Mouse (Mus musculus) left cerebral cortex, postnatal 25 days (tissue): ENCODE results near the gene Ccdc181. TPM values are rescaled to one million over a fixed set of nuclear protein-coding genes. Genes with fewer than 3 reads are reported as not detected.
"Not testable (repeated sequence)": the region's sequence is repeated elsewhere in the genome, so short reads cannot be mapped to it uniquely, and the experiment has no call there.

Source experiments
- DNase-seq, 2 experiments: peaks; one replicate each; pipeline ENCODE4 v3.0.0; 2022; ENCODE audit warnings: low spot score in 2 of 2, mixed read lengths in 1 of 2
- intact Hi-C: fragments of 180-260 bp; cut with DNase I; formaldehyde crosslinking; loops from one replicate; pipeline ENCODE4 v1.15.1; 2025
- total RNA-seq, 2 experiments: library from RNA; stranded (reverse); gene quantifications; 2 replicates each; pipeline ENCODE4 v1.2.3; 2021

Ccdc181 gene
- 10 to 100 TPM; 21.6 to 22.5 TPM for total RNA-seq

- intact Hi-C loops = no loop called here
- peak; percentile 95 to 97 for DNase-seq
Observed at GRCm38 (mm10) chr1:164275455-164275954, at the start of gene Ccdc181. TSS of gene Ccdc181 (plus strand) at chr1:164275585.

GRCm38 (mm10) chr1:164231937-164232570, 43.3 kb upstream of the Ccdc181 start:
- DNase-seq, intact Hi-C loops: not testable (repeated sequence)

DNA sequence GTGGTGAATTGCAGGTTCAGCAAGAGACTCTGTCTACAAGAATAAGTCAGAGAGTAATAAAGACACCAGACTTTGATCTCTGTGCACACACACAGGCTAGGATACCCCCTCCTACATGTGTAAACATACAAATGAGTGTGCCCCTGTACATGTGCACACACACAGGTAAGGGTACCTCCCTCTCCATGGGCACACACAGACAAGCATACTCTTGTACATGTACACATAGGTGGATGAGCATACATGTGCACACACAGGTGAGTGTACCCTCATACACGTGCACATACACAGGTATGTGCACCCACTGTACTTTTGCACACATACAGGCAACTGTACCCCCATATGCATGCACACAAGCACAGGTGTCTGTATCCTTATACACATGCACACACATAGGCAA, 41.9 kb upstream of the Ccdc181 start:
- intact Hi-C loops = no loop called here
- no peak for DNase-seq

DNA sequence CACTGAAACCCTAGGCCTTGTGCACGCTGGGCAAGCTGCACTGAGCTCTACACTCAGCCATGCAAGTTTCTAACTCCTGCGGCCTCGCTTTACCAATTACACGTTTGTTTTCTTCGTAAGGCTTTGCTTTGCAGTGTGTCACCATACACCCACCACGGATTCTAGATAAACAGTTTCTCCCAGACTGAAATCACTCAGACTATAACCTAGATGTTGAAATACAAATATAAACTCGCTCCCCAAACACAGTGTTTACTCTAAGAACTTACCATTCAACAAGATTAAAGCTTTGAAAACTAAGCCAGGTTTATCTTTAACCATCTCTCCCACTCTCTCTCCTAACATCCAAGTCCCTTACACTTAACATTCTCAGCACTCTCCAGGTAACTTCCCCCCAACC, 40.3 kb upstream of the Ccdc181 start:
- intact Hi-C loops = no loop called here
- DNase-seq = no peak

DNA sequence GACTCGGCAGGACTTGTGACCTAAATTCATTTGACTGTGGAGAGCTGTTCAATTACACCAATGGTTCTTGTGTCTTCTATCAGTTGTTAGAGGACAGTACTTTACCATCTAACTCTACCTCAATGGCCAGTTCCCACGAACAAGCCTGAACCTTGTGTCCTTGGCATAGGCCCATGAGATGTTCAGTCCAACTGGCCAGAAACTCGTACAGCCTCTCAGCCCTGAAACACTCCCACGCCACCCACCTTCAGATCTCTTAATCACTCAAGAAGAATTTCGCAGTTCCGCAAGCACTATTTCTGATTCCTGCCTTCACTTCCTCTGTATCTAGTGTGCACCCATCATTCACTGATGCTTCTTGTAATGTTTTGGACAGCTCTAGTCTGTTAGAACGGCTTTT, 39.3 kb upstream of the Ccdc181 start:
- DNase-seq = no peak
- intact Hi-C loops = no loop called here

DNA sequence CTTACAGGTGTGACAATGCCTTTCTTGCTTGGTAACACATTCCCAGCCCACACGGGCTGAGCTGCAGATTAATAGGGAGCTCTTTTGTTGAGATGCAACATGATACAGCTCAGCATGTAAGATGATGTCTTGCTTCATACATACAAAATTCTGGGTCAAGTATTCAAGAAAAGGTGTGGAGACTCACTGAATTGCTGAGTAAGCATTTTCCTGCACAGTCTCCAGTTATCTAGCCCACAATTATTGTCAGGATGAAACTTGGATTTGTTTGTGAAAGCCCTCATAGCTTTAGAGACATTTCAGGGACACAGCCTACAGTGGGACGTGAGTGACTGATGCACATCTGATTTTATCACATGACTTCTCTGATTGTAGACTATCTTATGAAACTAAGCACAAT, 33.9 kb upstream of the Ccdc181 start:
- intact Hi-C loops = no loop called here
- DNase-seq = no peak

DNA sequence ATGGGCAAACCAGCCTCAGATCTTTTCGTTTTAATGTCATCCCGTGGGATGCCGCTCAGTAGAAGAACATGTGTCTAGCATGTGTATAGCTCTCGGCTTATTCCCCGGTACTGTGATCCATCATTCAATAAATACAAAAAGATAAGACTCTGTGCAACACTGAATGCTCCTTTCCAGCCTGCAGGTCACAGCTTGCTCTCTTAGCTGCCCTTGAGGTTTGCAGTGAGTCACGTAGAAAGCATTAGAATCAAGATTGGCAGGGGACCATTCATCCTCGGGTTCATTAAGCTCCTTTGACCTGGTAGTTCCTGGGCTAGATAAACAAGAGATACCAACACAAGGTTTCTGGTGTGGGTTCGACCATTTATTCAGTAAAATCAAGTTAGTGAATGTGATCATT, 32.6 kb upstream of the Ccdc181 start:
- no peak for DNase-seq
- intact Hi-C loops = no loop called here

GRCm38 (mm10) chr1:164247442-164247841, 27.9 kb upstream of the Ccdc181 start:
- intact Hi-C loops = no loop called here
- DNase-seq = no peak

DNA sequence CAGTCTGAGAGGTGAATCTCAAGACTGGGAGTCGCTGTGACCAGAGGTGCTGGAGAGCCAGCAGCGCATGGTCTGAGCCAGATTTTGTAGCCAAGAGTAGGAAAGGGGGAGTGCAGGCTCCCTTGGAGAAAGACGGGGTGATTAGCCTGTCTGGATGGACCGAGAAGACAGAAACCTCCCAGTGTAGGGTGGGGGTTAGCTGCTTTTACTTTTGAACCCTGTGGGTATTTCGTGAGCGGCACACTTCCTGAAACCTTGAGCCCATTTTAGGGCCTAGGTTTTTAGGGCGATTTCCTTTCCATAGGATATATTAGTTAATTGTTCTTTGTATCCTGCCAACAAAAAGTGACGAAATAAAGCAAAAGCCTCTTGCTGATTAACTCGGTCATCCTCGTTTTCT, 27.4 kb upstream of the Ccdc181 start:
- intact Hi-C loops = no loop called here
- no peak for DNase-seq

- peak; percentile 97 to 98 for DNase-seq
- intact Hi-C loops = no loop called here
Observed at GRCm38 (mm10) chr1:164248465-164249331, 26.7 kb upstream of the Ccdc181 start, which contains the start of gene Slc19a2. TSS of gene Slc19a2 (plus strand) at chr1:164249046.

GRCm38 (mm10) chr1:164249332-164249711, 26.1 kb upstream of the Ccdc181 start:
- no peak for DNase-seq
- intact Hi-C loops = no loop called here

GRCm38 (mm10) chr1:164250391-164251150, 24.8 kb upstream of the Ccdc181 start:
- DNase-seq = no peak
- intact Hi-C loops = no loop called here

DNA sequence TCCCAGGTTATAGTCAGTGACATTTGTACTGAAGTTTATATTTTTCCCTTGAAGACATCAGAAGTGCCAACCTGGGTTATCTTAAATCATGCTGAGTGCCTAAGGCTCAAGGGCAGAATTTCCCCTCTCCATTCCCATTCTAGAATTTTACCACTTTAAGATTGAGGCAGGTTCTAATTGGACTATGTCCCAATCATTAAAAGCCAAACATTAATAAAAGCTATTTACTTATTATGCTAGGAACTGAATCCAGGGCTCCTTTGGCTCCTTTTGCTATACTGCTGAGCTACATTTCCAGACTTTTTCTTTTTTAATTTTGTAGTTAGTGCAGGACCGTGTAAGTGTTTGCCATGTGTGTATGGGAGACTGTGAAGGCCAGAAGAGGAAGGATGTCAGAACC, 23.9 kb upstream of the Ccdc181 start:
- intact Hi-C loops = no loop called here
- no peak for DNase-seq

- no peak for DNase-seq
- intact Hi-C loops = no loop called here
Observed at GRCm38 (mm10) chr1:164252551-164252950, 22.8 kb upstream of the Ccdc181 start.

DNA sequence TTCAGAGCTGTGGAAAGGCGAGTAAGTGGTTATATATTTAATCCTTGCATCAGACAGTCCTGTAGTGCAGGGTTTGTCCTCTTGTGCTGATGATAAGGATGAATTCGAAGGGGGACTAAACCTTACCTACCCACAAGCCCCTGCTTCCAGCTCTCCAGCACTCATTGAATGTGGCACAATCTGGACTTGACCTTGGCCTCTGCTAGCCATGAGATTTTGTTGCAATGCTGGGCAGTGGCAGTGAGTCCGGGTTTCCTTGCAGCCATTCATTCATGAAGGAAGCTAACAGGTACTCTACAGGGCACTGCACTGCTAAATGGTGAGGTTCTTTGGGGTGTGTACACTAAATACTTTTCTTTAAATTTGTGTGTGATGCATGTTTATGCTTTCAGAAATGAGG, 20.5 kb upstream of the Ccdc181 start:
- intact Hi-C loops = no loop called here
- no peak for DNase-seq

DNA sequence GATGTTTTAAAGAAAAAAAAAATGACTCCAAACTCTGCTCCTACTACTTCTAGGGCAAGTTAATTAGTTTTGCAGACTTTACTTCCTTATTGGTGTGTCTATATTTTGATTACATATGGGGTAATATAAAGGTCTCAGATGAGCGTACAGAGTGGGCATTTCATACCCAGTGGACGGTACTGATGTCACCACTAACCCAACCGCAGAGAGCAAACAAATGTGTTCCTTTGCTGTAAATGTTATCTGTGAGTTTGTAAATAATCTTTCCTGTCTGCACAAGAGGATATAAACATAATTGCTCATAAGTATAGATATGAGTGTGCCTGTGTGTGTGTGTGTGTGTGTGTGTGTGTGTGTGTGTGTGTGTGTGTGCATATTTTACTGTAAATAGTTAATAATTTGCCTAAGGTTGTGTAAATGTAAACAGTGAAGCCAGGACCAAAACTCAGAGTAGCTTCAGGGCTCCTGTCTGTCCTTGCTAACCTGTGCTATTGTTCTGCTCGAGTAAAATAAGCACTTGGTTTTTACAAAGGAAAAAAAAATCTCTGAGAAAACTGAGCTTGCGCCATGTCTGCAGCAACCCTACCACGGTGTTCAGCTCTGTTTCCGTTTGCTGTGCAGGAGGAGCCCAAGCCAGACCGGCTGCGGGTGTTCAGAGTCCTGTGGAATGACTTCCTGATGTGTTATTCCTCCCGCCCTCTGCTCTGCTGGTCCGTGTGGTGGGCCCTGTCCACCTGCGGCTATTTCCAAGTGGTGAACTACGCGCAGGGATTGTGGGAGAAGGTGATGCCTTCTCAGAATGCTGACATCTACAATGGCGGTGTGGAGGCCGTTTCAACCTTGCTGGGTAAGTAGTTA, 15.0 kb upstream of the Ccdc181 start:
- DNase-seq = no peak
- intact Hi-C loops = no loop called here

DNA sequence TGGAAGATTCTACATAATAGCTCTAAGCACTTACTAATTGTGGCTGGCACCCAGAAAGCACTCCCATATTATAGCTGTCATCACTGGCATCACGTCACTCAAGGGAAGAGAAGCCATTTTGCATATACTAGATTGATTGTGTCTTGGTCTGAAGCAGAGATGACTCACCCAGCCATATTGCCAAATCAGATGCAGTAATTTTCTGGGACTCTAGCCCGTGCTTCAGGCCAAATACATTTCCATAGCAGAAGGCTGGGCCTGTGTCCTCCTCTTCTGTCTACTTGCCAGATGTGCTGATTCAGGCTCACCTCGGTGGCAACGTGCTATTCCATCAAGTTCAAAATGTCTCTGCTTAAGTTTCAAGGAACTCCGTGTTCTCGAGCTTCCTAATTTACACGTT, 13.8 kb upstream of the Ccdc181 start:
- peak in 1 of 2 experiments; percentile 65 for DNase-seq
- intact Hi-C loops = no loop called here

- no peak for DNase-seq
- intact Hi-C loops = no loop called here
Observed at GRCm38 (mm10) chr1:164270941-164271340, 4.4 kb upstream of the Ccdc181 start.

DNA sequence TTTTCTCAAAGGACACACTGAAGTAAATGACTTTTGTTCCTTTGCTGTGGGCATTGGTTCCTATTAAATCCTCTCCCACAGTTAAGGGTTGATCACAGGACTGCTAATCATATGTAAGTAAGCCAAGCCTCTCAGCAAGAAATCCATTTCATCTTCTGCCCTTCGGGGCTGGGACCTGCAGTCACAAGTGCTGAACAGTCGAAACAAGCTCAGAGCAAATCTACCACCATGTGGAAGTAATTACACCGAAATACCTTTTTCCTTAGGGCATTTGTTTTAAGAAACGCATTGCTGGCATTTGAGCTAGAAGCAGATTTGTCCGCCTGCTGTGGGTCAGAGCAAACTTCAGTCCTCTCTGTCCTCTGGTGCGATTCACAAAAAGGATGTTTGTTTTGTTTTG, 1.7 kb upstream of the Ccdc181 start:
- no peak for DNase-seq
- intact Hi-C loops = no loop called here
